Mouse (Mus musculus): Measurements from ENCODE around the gene C5ar1. TPM values are rescaled to one million over a fixed set of nuclear protein-coding genes. Genes with fewer than 3 reads are reported as not detected.

The C5ar1 gene
- 14.7 and 16.9 TPM in 2 replicates for polyA plus RNA-seq (2012; rRNA removed)

DNA sequence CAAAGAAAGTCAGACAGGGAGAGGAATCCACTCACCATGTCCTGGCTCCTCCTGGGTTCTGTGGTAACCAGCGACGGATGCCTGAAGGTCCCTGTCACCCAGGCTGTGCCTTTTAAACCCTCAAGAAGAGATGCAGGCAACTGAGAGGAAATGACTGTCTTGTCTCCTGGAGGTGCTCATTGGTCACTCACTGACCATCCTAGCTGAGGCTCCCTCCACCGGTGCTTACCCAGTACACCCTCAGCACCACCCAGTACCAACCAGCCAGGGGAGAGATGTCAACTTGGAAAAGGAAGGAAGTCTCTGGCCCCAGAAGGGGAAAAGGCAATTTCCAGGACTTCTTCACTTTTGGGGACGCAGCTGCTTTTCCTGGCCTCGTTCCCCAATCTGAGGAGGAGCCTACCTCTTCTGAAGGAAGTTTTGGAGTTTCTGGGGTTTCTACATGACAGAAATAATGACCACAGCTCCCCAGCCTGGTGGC is at the start of gene C5ar1:
TSS of gene C5ar1 (minus strand) at position 431 of the 481 bp plus-strand sequence.

DNA sequence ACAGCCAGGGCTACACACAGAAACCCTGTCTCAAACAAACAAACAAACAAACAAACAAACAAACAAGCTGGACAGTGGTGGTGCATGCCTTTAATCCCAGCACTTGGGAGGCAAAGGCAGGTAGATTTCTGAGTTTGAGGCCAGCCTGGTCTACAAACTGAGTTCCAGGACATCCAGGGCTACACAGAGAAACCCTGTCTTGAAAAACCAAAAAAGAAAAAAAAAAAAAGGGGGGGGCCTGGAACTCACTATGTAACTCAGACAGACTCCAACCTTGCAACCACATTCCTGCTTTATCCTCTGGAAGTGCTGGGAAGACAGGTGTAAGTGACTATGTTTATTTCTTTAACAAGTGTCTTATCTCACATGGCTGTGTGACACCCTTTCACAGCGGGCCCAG is 48.8 kb upstream of the C5ar1 start, which contains the start of gene Bbc3:
TSS of gene Bbc3 (plus strand) at position 301 of the 400 bp plus-strand sequence.

GRCm38 (mm10) chr7:16286026-16286961 is 27.0 kb upstream of the C5ar1 start, which contains the start of gene Ccdc9:
TSS of gene Ccdc9 (minus strand) at chr7:16286795.

GRCm38 (mm10) chr7:16273081-16273765 is 13.9 kb upstream of the C5ar1 start, which contains the start of gene Inafm1:
TSS of gene Inafm1 (minus strand) at chr7:16273617.

DNA sequence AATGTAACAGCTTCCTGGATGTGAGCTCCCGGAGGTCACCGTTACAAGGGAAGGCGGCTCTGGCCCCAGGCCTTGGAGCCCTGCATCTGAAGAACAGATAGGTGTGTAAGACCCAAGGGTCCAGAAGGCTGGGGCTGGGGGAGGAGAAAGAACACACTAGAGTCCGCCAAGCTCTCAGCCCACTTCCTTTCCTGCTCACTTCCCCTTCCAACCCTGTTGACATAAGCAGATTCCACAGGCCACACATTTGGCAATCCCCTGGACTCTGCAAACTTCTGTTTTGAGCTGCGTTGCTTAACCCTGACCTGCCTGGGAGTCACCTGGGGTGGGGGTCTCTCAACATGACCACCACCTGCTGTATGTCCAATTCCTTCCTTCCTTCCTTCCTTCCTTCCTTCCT is 15.3 kb downstream of the C5ar1 start, which contains the start of gene C5ar2:
TSS of gene C5ar2 (minus strand) at position 88 of the 400 bp plus-strand sequence.

GRCm38 (mm10) chr7:16221582-16222272 is 37.6 kb downstream of the C5ar1 start, which contains the start of gene Dhx34:
TSS of gene Dhx34 (minus strand) at chr7:16222037.

Other genes starting within 250 kb of the C5ar1 start
- gene Bicra, start 211.6 kb downstream of the C5ar1 start, polyA plus RNA-seq (2012; rRNA removed) = 13.5 and 17.0 TPM in 2 replicates
- 0.29 and 0.33 TPM in 2 replicates for gene Zfp541, start 197.7 kb downstream of the C5ar1 start, polyA plus RNA-seq (2012; rRNA removed)
- 244 and 259 TPM in 2 replicates for gene Napa, start 161.1 kb downstream of the C5ar1 start, polyA plus RNA-seq (2012; rRNA removed)
- 37.2 and 41.3 TPM in 2 replicates for gene Kptn, start 139.6 kb downstream of the C5ar1 start, polyA plus RNA-seq (2012; rRNA removed)
- 5.1 and 7.0 TPM in 2 replicates for gene Slc8a2, start 129.7 kb downstream of the C5ar1 start, polyA plus RNA-seq (2012; rRNA removed)
- 53.6 and 55.8 TPM in 2 replicates for gene Meis3, start 84.5 kb downstream of the C5ar1 start, polyA plus RNA-seq (2012; rRNA removed)
- gene Dhx34, start 37.5 kb downstream of the C5ar1 start, polyA plus RNA-seq (2012; rRNA removed) = 48.7 and 51.0 TPM in 2 replicates
- gene C5ar2, start 15.4 kb downstream of the C5ar1 start, polyA plus RNA-seq (2012; rRNA removed) = 0.87 and 0.90 TPM in 2 replicates
- gene Inafm1, start 14.1 kb upstream of the C5ar1 start, polyA plus RNA-seq (2012; rRNA removed) = 112 and 150 TPM in 2 replicates
- gene Ccdc9, start 27.3 kb upstream of the C5ar1 start, polyA plus RNA-seq (2012; rRNA removed) = 32.9 and 36.1 TPM in 2 replicates
- 51.7 and 62.6 TPM in 2 replicates for gene Bbc3, start 48.9 kb upstream of the C5ar1 start, polyA plus RNA-seq (2012; rRNA removed)
- gene Sae1, start 128.3 kb upstream of the C5ar1 start, polyA plus RNA-seq (2012; rRNA removed) = 25.4 and 31.6 TPM in 2 replicates
- gene Zc3h4, start 141.4 kb upstream of the C5ar1 start, polyA plus RNA-seq (2012; rRNA removed) = 54.3 and 55.5 TPM in 2 replicates
- gene Tmem160, start 193.2 kb upstream of the C5ar1 start, polyA plus RNA-seq (2012; rRNA removed) = 222 and 259 TPM in 2 replicates
- not detected in 2 replicates for gene Npas1, start 218.2 kb upstream of the C5ar1 start, polyA plus RNA-seq (2012; rRNA removed)

Data from ovary, adult 2 months (tissue).